Mouse (Mus musculus) hindbrain, embryonic 13.5 days (tissue): ENCODE data around the gene Tada2a. TPM values are rescaled to one million over a fixed set of nuclear protein-coding genes. Genes with fewer than 3 reads are reported as not detected.
A peak's percentile ranks its signal among the peaks of the same experiment; 100 is the strongest.

Experiments used
- ATAC-seq: fragments of 200-750 bp; cut with Nextera tagmentation; 2 replicates; pipeline ENCODE4 v1.8.0; 2017; ENCODE audit warnings: moderate TSS enrichment; ENCODE audit not compliant: low FRiP score
- H3K27ac ChIP-seq: fragments of 300-500 bp; sonication (generic); 2 replicates; pipeline ENCODE4 v1.5.1; 2015; ENCODE audit warnings: inconsistent platforms, mild to moderate bottlenecking, moderate library complexity
- H3K27me3 ChIP-seq: fragments of 300-500 bp; sonication (generic); 2 replicates; pipeline ENCODE4 v1.6.1; 2015; ENCODE audit warnings: mild to moderate bottlenecking, inconsistent platforms
- H3K36me3 ChIP-seq: fragments of 300-500 bp; sonication (generic); 2 replicates; pipeline ENCODE4 v1.6.1; 2015; ENCODE audit warnings: mild to moderate bottlenecking, inconsistent platforms
- H3K4me1 ChIP-seq: fragments of 300-500 bp; sonication (generic); replicated peaks from 2 replicates; pipeline ENCODE4 v1.6.1; 2015; ENCODE audit warnings: inconsistent platforms
- H3K4me2 ChIP-seq: fragments of 300-500 bp; sonication (generic); 2 replicates; pipeline ENCODE4 v1.6.1; 2015; ENCODE audit warnings: inconsistent platforms, mild to moderate bottlenecking, moderate library complexity
- H3K4me3 ChIP-seq: fragments of 300-500 bp; sonication (generic); 2 replicates; pipeline ENCODE4 v1.5.1; 2015; ENCODE audit warnings: mild to moderate bottlenecking, inconsistent platforms
- H3K9ac ChIP-seq: fragments of 300-500 bp; sonication (generic); 2 replicates; pipeline ENCODE4 v1.6.1; 2015; ENCODE audit warnings: mild to moderate bottlenecking, inconsistent platforms
- H3K9me3 ChIP-seq: fragments of 300-500 bp; sonication (generic); 2 replicates; pipeline ENCODE4 v1.6.1; 2016; ENCODE audit warnings: inconsistent platforms
- WGBS: fragments of 180-500 bp; shearing (Covaris S2); methylation state at CpG from one replicate; pipeline ENCODE4 v1.1.7; 2015; 5-methylcytosine and 5-hydroxymethylcytosine counted together
- polyA plus RNA-seq: library from polyadenylated mRNA; unstranded; fragments of >200 nt; fragmentation: Nextera tagmentation; extraction: Ambion mirVana; gene quantifications from 2 replicates; pipeline ENCODE4 v1.2.1, GENCODE M21; 2015

Gene Tada2a
- polyA plus RNA-seq, result 30.0 and 30.4 TPM in 2 replicates

DNA sequence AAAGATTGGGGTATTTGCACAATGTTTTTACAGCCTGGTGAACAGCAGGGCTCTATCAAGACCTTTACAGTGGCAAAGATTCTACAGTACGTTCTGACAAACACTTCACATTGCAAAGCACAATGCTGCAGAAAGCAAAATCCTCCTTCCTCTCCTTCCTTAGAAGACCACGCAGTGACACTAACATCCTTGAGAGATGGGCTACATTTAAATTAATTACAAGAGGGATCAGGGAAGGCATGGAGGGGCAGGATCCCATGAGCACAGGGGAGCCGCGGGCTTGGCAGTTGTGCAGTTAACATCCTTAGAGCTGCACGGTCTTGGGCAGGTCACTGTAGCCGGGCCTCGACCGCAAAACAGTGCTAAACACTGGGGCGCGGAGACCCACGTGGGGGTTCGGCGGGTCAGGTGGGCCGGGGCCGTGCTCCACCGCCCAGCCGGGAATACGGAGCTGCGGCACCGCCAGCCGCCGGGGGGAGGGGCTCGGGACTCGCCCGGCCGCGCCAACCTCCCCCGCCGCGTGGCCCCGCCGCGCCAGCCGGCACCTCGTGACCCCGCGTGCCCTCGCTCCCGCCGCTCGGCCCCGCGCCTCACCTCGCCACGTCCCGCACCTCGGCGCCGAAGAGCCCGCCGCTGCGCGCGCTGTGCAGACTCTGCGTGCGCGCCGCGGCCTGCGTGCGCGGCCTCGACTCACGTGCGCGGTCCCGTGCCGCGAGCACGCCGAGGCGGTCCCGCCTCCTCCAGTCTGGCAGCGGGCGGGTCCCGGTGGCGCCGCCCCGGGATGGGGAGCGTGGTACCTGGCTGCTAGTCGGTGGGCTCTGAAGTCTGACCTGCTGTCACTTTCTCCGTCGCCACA lies at the start of gene Tada2a, which contains the start of gene Acaca:
TSS of gene Tada2a (minus strand) at position 658 of the 856 bp plus-strand sequence.
TSS of gene Acaca (plus strand) at position 730 of the 856 bp plus-strand sequence.
- WGBS, result under 1% methylated on average over 76 of the region's 83 CpGs
- H3K4me1 ChIP-seq, result peaks cover 29% of the 10 kb centered on the region
- no peaks in the 10 kb centered on the region for H3K9me3 ChIP-seq
- H3K9ac ChIP-seq, result peak within 1 kb of the TSS; percentile 86
- peaks cover 27% of the 10 kb centered on the region for H3K36me3 ChIP-seq
- H3K4me2 ChIP-seq, result peak within 1 kb of the TSS; percentile 68
- peak; percentile 93 for ATAC-seq
- peak within 1 kb of the TSS; percentile 75 for H3K4me3 ChIP-seq
- H3K27me3 ChIP-seq, result no peaks in the 10 kb centered on the region
- H3K27ac ChIP-seq, result peak within 1 kb of the TSS; percentile 85

DNA sequence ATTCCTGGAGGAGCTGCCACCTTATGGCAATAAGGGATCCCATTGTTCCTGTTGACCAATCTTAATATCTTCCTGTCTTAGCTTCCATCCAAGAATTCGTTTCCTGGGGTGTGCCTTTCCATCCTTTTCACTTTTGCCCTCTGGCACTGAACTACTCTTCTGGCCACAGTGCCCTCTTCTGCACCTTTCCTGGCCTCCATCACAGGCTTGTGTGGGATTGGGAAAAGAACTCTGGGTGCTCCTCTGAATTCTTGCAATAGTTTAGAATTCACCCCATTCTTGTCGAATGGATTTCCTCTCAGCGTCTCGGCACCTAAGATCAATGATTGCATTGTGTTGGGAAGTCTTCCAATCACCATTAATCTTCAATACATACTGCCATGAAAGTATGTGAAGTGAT lies 49.2 kb upstream of the Tada2a start:
- WGBS, result 36% methylated on average over 4 of the region's 4 CpGs

DNA sequence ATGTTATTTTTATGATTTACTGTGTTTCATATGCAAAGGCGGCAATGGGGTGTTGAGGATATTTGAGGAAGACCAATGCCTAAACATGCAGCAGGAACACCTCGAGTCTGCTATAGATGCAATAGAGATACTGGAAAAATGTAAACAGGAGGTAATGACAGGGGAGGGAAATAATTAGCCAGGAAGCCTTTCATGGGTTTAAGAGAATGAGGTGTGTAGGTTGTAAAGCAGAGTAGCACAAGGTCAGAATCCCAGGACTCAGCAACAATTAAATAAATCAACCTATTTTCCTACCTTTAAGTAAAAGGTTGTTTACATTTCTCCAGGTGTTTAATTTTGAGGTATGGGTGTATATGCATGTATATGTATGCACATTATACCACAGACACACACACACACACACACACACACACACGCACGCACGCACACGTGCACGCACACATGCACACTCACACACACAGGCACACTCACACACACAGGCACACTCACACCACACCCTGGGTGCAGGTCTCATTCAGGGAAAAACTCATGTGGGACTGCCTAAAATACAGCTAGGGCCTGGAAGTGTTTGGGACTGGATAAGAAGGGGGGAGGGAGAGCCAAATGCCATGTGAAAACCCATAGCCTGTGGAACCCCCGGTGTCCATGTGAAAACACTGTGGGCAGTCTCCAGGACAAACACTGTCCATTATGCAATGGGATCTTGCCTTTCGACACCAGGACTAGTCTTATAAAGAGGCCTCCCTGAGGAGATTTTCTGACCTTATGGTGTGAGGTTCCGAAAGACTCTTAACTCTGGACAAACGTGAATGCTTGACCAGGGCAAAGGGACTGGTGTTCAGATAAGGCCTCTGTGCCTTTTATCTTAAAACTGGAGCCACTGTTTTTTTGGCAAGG lies 43.4 kb upstream of the Tada2a start:
- no peaks in the 10 kb centered on the region for H3K36me3 ChIP-seq
- 84% methylated on average over 11 of the region's 11 CpGs for WGBS
- no peak for ATAC-seq

More for the DNA sequence above, 49.2 kb upstream of the Tada2a start:
- ATAC-seq, result no peak
- peaks cover 27% of the 10 kb centered on the region for H3K4me1 ChIP-seq
- no peaks in the 10 kb centered on the region for H3K36me3 ChIP-seq
- no peaks in the 10 kb centered on the region for H3K9me3 ChIP-seq
- peak overlapping the region; percentile 80 for H3K4me2 ChIP-seq
- H3K9ac ChIP-seq, result peak overlapping the region; percentile 87; the same call in 1 of the 2 replicates
- H3K4me3 ChIP-seq, result peak overlapping the region; percentile 84
- no peaks in the 10 kb centered on the region for H3K27me3 ChIP-seq
- H3K27ac ChIP-seq, result peak overlapping the region; percentile 93; the same call in 1 of the 2 replicates

DNA sequence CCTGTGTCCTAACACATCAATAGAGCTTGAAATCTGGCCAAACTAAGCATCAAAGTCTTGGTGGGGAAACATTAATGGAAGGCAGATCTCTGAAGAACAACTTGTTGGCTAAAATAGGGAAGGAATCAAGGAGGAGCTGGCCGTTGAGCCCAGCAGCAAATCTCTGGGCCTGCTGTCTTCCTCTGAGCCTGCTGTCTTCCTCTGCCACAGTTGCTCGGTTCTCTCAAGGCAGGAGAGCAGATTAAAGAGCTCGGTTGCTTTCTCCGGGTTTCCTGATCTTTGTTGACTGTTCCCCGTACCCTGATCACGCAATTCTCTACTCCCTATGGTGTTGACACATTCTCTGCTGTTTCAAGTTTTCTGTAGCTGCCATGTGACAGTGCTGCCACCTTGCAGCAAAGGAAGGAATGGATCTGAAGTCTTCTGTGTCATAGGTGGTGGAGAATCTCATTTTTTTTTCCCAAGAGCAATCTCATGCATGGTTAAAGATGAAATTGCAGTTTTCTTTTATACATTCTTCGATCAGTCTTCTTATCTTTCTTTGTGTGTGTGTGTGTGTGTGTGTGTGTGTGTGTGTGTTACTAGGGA lies 39.4 kb upstream of the Tada2a start:
- 41% methylated on average over 7 of the region's 7 CpGs for WGBS
- H3K9me3 ChIP-seq, result no peaks in the 10 kb centered on the region
- no peak for ATAC-seq
- no peaks in the 10 kb centered on the region for H3K36me3 ChIP-seq
- no peak overlapping the region for H3K4me3 ChIP-seq
- no peak overlapping the region for H3K27ac ChIP-seq
- no peaks in the 10 kb centered on the region for H3K27me3 ChIP-seq
- H3K4me2 ChIP-seq, result no peak overlapping the region
- no peaks in the 10 kb centered on the region for H3K4me1 ChIP-seq
- H3K9ac ChIP-seq, result no peak overlapping the region

More for the DNA sequence above, 43.4 kb upstream of the Tada2a start:
- Histone ChIP-seq H3K4me1 (no peaks in the 10 kb centered on the region), H3K27ac (no peak overlapping the region), H3K4me3 (no peak overlapping the region), H3K4me2 (no peak overlapping the region), H3K9ac (no peak overlapping the region), H3K27me3 (no peaks in the 10 kb centered on the region), H3K9me3 (no peaks in the 10 kb centered on the region)

DNA sequence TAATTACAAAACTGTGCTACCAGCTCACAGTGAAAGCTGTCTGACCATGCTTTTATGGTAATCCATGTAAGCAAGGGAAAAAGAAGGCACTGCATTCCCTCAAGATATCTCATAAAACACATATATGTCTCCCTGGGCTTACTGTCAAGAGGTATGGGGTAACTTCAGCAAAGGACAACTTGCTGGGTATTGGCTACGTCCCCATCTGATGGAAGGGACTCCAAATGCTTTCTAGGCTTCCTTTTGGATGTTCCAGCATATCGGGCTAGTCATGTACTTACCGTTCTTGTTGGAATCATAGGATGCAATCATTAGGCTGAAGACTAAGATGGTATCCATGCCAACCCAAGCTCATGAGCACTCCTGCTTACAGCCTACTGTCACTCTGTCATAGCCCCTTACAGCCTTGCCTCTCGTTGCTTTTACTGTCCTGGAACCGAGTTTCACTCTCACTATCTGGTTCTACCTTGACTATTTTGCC lies 37.7 kb upstream of the Tada2a start, which contains the start of gene Gm11437:
TSS of gene Gm11437 (minus strand) at position 431 of the 481 bp plus-strand sequence.
- H3K36me3 ChIP-seq, result no peaks in the 10 kb centered on the region
- H3K27ac ChIP-seq, result no peak within 1 kb of the TSS
- H3K4me3 ChIP-seq, result no peak within 1 kb of the TSS
- no peaks in the 10 kb centered on the region for H3K9me3 ChIP-seq
- WGBS, result 84% methylated on average over 5 of the region's 5 CpGs
- no peak within 1 kb of the TSS for H3K9ac ChIP-seq
- no peaks in the 10 kb centered on the region for H3K4me1 ChIP-seq
- ATAC-seq, result no peak
- no peak within 1 kb of the TSS for H3K4me2 ChIP-seq
- no peaks in the 10 kb centered on the region for H3K27me3 ChIP-seq

DNA sequence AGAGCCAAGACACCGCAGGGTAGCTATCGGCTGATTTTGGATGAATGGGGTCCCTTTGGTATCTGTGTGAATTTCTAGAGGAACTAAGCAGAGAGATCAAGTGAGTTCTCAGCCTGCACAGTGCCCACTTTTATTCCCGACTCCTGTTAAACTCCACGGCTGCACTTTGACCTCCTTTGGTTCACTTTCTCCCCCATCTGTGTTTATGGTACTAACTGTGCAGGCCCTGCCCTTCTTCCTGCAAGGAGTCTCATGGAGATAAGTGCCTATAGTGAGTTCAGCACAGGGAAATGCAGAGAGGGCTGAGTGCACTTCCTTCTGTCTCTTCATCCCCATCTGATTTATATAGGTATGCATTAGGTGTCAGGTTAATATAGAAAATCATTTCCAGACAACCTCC lies 35.2 kb upstream of the Tada2a start:
- Histone ChIP-seq H3K4me2 (no peak overlapping the region), H3K4me3 (no peak overlapping the region), H3K4me1 (no peaks in the 10 kb centered on the region), H3K9ac (no peak overlapping the region), H3K27ac (no peak overlapping the region), H3K9me3 (no peaks in the 10 kb centered on the region), H3K36me3 (no peaks in the 10 kb centered on the region), H3K27me3 (no peaks in the 10 kb centered on the region)
- no peak for ATAC-seq
- 76% methylated on average over 4 of the region's 4 CpGs for WGBS

DNA sequence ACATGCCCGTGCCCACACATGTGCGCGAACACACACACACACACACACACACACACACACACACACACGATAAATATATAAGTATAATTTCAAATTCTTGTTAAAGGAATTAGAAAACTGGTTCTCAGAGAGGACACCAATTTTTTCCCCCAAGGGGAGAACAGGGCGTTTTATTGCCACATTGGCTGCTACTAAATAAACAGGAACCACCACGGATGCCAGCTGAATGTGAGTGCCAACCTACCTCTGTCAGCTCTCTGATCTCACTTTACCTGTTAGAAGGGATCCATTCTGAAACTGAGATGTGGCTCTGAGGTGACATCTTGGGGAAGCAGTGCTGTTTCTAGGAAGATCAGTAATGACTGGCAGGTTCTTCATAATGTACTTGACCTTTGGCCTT lies 34.7 kb upstream of the Tada2a start:
- Histone ChIP-seq H3K4me2 (no peak overlapping the region), H3K4me1 (no peaks in the 10 kb centered on the region), H3K36me3 (no peaks in the 10 kb centered on the region), H3K9ac (no peak overlapping the region), H3K9me3 (no peaks in the 10 kb centered on the region), H3K4me3 (no peak overlapping the region), H3K27me3 (no peaks in the 10 kb centered on the region), H3K27ac (no peak overlapping the region)
- no peak for ATAC-seq
- WGBS, result 89% methylated on average over 6 of the region's 6 CpGs

DNA sequence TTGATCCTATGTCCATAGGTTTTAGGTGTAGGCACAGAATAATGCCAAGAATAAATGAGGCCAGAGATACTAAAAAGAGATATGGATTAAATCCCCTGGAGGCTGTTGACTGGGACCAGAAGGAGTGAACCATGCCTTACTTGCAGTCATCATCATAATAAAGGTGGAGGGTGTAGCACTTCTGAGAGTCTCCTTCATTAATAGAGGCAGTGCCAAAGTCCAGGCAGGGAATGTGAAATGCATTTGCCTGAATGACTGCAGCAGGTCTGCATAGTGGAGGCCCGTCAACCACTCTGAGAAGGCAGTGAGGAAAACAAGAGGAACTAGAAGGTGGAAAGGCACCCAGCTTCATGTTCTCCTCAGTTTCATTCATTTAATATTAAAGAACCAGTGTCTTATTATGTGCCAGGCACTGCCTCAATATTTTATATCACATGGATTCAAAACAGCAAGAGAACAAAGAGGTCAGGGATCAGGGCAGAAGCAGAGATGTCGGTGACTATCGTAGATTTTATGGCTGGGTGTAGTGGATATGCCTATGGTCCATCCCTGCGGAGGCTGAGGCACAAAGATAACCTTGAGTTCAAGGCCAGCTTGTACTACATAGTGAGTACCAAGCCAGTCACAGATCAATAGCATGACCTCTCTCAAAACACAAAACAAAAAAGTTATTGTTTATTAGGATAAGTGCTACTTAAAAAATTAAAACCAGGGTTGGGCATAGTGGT lies 27.3 kb upstream of the Tada2a start:
- Histone ChIP-seq H3K27ac (no peak overlapping the region), H3K27me3 (no peaks in the 10 kb centered on the region), H3K36me3 (no peaks in the 10 kb centered on the region), H3K4me3 (no peak overlapping the region), H3K4me1 (no peaks in the 10 kb centered on the region), H3K9ac (no peak overlapping the region), H3K9me3 (no peaks in the 10 kb centered on the region), H3K4me2 (no peak overlapping the region)
- no peak for ATAC-seq
- 92% methylated on average over 4 of the region's 4 CpGs for WGBS

DNA sequence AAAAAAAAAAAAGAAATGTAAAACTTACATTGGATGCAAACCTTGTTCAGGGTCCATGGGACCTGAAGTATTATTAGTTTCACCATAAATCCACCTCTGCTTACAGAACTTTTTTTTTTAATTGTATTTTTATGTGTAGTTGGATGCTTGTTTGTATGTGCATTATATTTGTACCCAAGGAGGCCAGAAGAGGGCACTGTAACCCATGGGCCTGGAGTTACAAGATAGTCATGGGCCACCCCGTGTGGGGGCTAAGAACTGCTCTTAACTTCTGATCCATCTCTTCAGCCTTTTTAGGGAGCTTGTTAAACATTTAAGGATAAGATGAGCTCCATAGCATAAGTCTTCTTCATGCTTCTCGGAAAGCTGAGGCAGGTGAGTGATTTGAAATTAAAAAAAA lies 21.5 kb upstream of the Tada2a start:
- Histone ChIP-seq H3K9ac (no peak overlapping the region), H3K4me1 (no peaks in the 10 kb centered on the region), H3K9me3 (no peaks in the 10 kb centered on the region), H3K27me3 (no peaks in the 10 kb centered on the region), H3K27ac (no peak overlapping the region), H3K36me3 (no peaks in the 10 kb centered on the region), H3K4me3 (no peak overlapping the region), H3K4me2 (no peak overlapping the region)
- WGBS, result 75% methylated on average over 2 of the region's 2 CpGs
- ATAC-seq, result no peak

DNA sequence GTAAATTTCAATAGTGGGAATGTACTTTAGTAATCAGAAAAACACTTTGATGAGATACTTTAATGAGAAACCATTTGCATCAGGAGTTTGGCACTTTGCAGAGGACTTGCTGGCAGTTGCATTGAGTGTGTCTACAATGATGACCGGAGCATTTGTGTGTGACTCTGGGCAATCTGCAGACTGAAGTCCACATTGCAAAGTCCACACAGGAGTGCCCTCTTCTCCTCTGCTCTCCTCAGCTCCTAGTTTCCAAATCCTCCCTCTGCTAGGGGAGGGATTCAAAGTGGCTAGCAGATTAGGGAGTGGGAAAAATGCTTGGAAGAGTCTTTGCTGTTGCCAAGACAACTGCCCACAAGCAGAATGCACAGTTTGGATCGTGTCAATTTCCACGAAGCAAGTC lies 16.7 kb upstream of the Tada2a start:
- Histone ChIP-seq H3K9me3 (no peaks in the 10 kb centered on the region), H3K27ac (no peak overlapping the region), H3K4me3 (no peak overlapping the region), H3K4me1 (no peaks in the 10 kb centered on the region), H3K4me2 (no peak overlapping the region), H3K9ac (no peak overlapping the region), H3K27me3 (no peaks in the 10 kb centered on the region), H3K36me3 (no peaks in the 10 kb centered on the region)
- 54% methylated on average over 3 of the region's 3 CpGs for WGBS
- no peak for ATAC-seq

DNA sequence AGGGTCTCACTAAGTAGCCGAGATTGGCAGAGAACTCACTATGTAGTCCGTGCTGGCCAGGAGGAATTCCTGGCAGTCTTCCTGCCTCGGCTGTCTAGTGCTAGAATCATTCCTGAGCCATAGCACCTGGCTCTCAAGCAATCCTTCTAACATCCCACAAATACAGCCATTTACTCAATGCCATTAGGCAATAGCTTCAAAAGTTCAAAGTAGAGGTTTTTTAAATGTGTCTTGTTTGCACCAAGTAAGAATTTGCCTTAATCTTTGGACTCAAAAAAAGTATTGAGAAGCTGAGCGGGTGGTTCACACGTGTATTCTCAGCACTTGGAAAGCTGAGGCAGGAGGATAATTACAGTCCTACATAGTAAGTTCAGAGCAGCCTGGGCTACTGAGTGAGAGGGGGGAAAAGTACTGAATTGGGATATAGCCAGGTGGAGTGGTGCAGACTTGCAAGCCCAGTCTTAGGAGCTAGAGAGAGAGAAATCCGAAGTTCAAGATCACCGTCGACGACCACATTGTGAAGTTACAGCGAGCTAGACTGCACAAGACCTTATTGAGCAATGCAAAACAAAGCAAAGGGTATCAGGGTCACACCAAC lies 15.9 kb upstream of the Tada2a start:
- no peak for ATAC-seq
- Histone ChIP-seq H3K4me3 (no peak overlapping the region), H3K4me1 (no peaks in the 10 kb centered on the region), H3K4me2 (no peak overlapping the region), H3K9ac (no peak overlapping the region), H3K36me3 (no peaks in the 10 kb centered on the region), H3K27ac (no peak overlapping the region), H3K27me3 (no peaks in the 10 kb centered on the region), H3K9me3 (no peaks in the 10 kb centered on the region)
- 82% methylated on average over 10 of the region's 10 CpGs for WGBS
